Mouse (Mus musculus): ENCODE measurements around the gene Zrsr1. TPM values are rescaled to one million over a fixed set of nuclear protein-coding genes. Genes with fewer than 3 reads are reported as not detected.

Zrsr1 gene
- polyA plus RNA-seq, 1 experiment from 2014 or later = 4.0 TPM

GRCm38 (mm10) chr11:23013096-23013495 is 41.3 kb downstream of the Zrsr1 start:
- no peak for ATAC-seq (ENCODE audit: low read depth)
- WGBS = 52% methylated on average over 1 of the region's 1 CpGs

GRCm38 (mm10) chr11:23013580-23014294 is 41.9 kb downstream of the Zrsr1 start:
- H3K27me3 ChIP-seq (ENCODE audit: control insufficient read depth, insufficient read depth, low read depth, low read length) = no peaks in the 10 kb centered on the region
- no peak overlapping the region for H3K27ac ChIP-seq (ENCODE audit: low read length)
- H3K9me3 ChIP-seq (ENCODE audit: control insufficient read depth, low read length) = no peaks in the 10 kb centered on the region
- WGBS = 85% methylated on average over 4 of the region's 4 CpGs
- no peak for ATAC-seq (ENCODE audit: low read depth)
- 0 out of 2 replicates have a peak, but pooled peaks cover 2% of the 10 kb centered on the region for H3K4me1 ChIP-seq (replicated peaks; ENCODE audit: control insufficient read depth, insufficient read depth, low read length)
- no peak overlapping the region for H3K4me3 ChIP-seq (ENCODE audit: low read length)
- H3K36me3 ChIP-seq (ENCODE audit: control insufficient read depth, insufficient read depth, low read length) = no peaks in the 10 kb centered on the region
- no peak overlapping the region for H3K4me2 ChIP-seq (ENCODE audit: low read depth, low read length)
- H3K9ac ChIP-seq (ENCODE audit: low read length) = no peak overlapping the region

More at GRCm38 (mm10) chr11:23013096-23013495, 41.3 kb downstream of the Zrsr1 start:
- Histone ChIP-seq H3K9me3 (ENCODE audit: control insufficient read depth, low read length) (no peaks in the 10 kb centered on the region), H3K36me3 (ENCODE audit: control insufficient read depth, insufficient read depth, low read length) (no peaks in the 10 kb centered on the region), H3K27me3 (ENCODE audit: control insufficient read depth, insufficient read depth, low read depth, low read length) (no peaks in the 10 kb centered on the region), H3K4me2 (ENCODE audit: low read depth, low read length) (no peak overlapping the region), H3K27ac (ENCODE audit: low read length) (no peak overlapping the region), H3K4me1 (replicated peaks; ENCODE audit: control insufficient read depth, insufficient read depth, low read length) (0 out of 2 replicates have a peak, but pooled peaks cover 2% of the 10 kb centered on the region), H3K4me3 (ENCODE audit: low read length) (no peak overlapping the region), H3K9ac (ENCODE audit: low read length) (no peak overlapping the region)

- Histone ChIP-seq H3K9ac (ENCODE audit: low read length) (no peak overlapping the region), H3K9me3 (ENCODE audit: control insufficient read depth, low read length) (no peaks in the 10 kb centered on the region), H3K27me3 (ENCODE audit: control insufficient read depth, insufficient read depth, low read depth, low read length) (no peaks in the 10 kb centered on the region), H3K4me2 (ENCODE audit: low read depth, low read length) (no peak overlapping the region), H3K4me1 (replicated peaks; ENCODE audit: control insufficient read depth, insufficient read depth, low read length) (no peaks in the 10 kb centered on the region), H3K36me3 (ENCODE audit: control insufficient read depth, insufficient read depth, low read length) (no peaks in the 10 kb centered on the region), H3K4me3 (ENCODE audit: low read length) (no peak overlapping the region), H3K27ac (ENCODE audit: low read length) (no peak overlapping the region)
- WGBS = 76% methylated on average over 6 of the region's 6 CpGs
- no peak for ATAC-seq (ENCODE audit: low read depth)
These were observed 43.2 kb downstream of the Zrsr1 start for GRCm38 (mm10) chr11:23014996-23015395.

- H3K9me3 ChIP-seq (ENCODE audit: control insufficient read depth, low read length) = no peaks in the 10 kb centered on the region
- no peak for ATAC-seq (ENCODE audit: low read depth)
- H3K4me2 ChIP-seq (ENCODE audit: low read depth, low read length) = no peak overlapping the region
- no peaks in the 10 kb centered on the region for H3K27me3 ChIP-seq (ENCODE audit: control insufficient read depth, insufficient read depth, low read depth, low read length)
- no peak overlapping the region for H3K9ac ChIP-seq (ENCODE audit: low read length)
- no peaks in the 10 kb centered on the region for H3K36me3 ChIP-seq (ENCODE audit: control insufficient read depth, insufficient read depth, low read length)
- WGBS = 90% methylated on average over 4 of the region's 4 CpGs
- H3K4me1 ChIP-seq (replicated peaks; ENCODE audit: control insufficient read depth, insufficient read depth, low read length) = no peaks in the 10 kb centered on the region
- no peak overlapping the region for H3K27ac ChIP-seq (ENCODE audit: low read length)
- no peak overlapping the region for H3K4me3 ChIP-seq (ENCODE audit: low read length)
These were observed 46.1 kb downstream of the Zrsr1 start for GRCm38 (mm10) chr11:23017943-23018342.

- Histone ChIP-seq H3K9ac (ENCODE audit: low read length) (no peak overlapping the region), H3K9me3 (ENCODE audit: control insufficient read depth, low read length) (no peaks in the 10 kb centered on the region)
- WGBS = 65% methylated on average over 24 of the region's 24 CpGs
These were observed 48.4 kb downstream of the Zrsr1 start for GRCm38 (mm10) chr11:23020116-23020770.

GRCm38 (mm10) chr11:23020841-23021240 is 49.0 kb downstream of the Zrsr1 start:
- H3K27ac ChIP-seq (ENCODE audit: low read length) = no peak overlapping the region
- ATAC-seq (ENCODE audit: low read depth) = no peak
- no peak overlapping the region for H3K4me3 ChIP-seq (ENCODE audit: low read length)
- H3K4me1 ChIP-seq (replicated peaks; ENCODE audit: control insufficient read depth, insufficient read depth, low read length) = no peaks in the 10 kb centered on the region
- no peak overlapping the region for H3K9ac ChIP-seq (ENCODE audit: low read length)
- 92% methylated on average over 14 of the region's 14 CpGs for WGBS
- H3K36me3 ChIP-seq (ENCODE audit: control insufficient read depth, insufficient read depth, low read length) = no peaks in the 10 kb centered on the region
- no peaks in the 10 kb centered on the region for H3K27me3 ChIP-seq (ENCODE audit: control insufficient read depth, insufficient read depth, low read depth, low read length)
- no peaks in the 10 kb centered on the region for H3K9me3 ChIP-seq (ENCODE audit: control insufficient read depth, low read length)
- H3K4me2 ChIP-seq (ENCODE audit: low read depth, low read length) = no peak overlapping the region

More at GRCm38 (mm10) chr11:23020116-23020770, 48.4 kb downstream of the Zrsr1 start:
- Histone ChIP-seq H3K4me2 (ENCODE audit: low read depth, low read length) (no peak overlapping the region), H3K27me3 (ENCODE audit: control insufficient read depth, insufficient read depth, low read depth, low read length) (no peaks in the 10 kb centered on the region), H3K4me3 (ENCODE audit: low read length) (no peak overlapping the region), H3K4me1 (replicated peaks; ENCODE audit: control insufficient read depth, insufficient read depth, low read length) (no peaks in the 10 kb centered on the region), H3K36me3 (ENCODE audit: control insufficient read depth, insufficient read depth, low read length) (no peaks in the 10 kb centered on the region), H3K27ac (ENCODE audit: low read length) (no peak overlapping the region)
- no peak for ATAC-seq (ENCODE audit: low read depth)

GRCm38 (mm10) chr11:23023155-23023554 is 51.4 kb downstream of the Zrsr1 start:
- 89% methylated on average over 2 of the region's 2 CpGs for WGBS
- Histone ChIP-seq H3K9ac (ENCODE audit: low read length) (no peak overlapping the region), H3K4me2 (ENCODE audit: low read depth, low read length) (no peak overlapping the region), H3K27me3 (ENCODE audit: control insufficient read depth, insufficient read depth, low read depth, low read length) (no peaks in the 10 kb centered on the region), H3K36me3 (ENCODE audit: control insufficient read depth, insufficient read depth, low read length) (no peaks in the 10 kb centered on the region), H3K4me1 (replicated peaks; ENCODE audit: control insufficient read depth, insufficient read depth, low read length) (no peaks in the 10 kb centered on the region), H3K9me3 (ENCODE audit: control insufficient read depth, low read length) (no peaks in the 10 kb centered on the region), H3K4me3 (ENCODE audit: low read length) (no peak overlapping the region), H3K27ac (ENCODE audit: low read length) (no peak overlapping the region)
- ATAC-seq (ENCODE audit: low read depth) = no peak

GRCm38 (mm10) chr11:23024169-23024568 is 52.4 kb downstream of the Zrsr1 start:
- no peaks in the 10 kb centered on the region for H3K36me3 ChIP-seq (ENCODE audit: control insufficient read depth, insufficient read depth, low read length)
- no peaks in the 10 kb centered on the region for H3K9me3 ChIP-seq (ENCODE audit: control insufficient read depth, low read length)
- WGBS = 68% methylated on average over 3 of the region's 3 CpGs
- H3K4me2 ChIP-seq (ENCODE audit: low read depth, low read length) = no peak overlapping the region
- ATAC-seq (ENCODE audit: low read depth) = no peak
- H3K27me3 ChIP-seq (ENCODE audit: control insufficient read depth, insufficient read depth, low read depth, low read length) = no peaks in the 10 kb centered on the region
- no peaks in the 10 kb centered on the region for H3K4me1 ChIP-seq (replicated peaks; ENCODE audit: control insufficient read depth, insufficient read depth, low read length)
- no peak overlapping the region for H3K27ac ChIP-seq (ENCODE audit: low read length)
- no peak overlapping the region for H3K4me3 ChIP-seq (ENCODE audit: low read length)
- no peak overlapping the region for H3K9ac ChIP-seq (ENCODE audit: low read length)

All from lung, embryonic 16.5 days (tissue).